Mouse (Mus musculus) neural tube, embryonic 10.5 days (tissue): ENCODE measurements around the gene A630076J17Rik.

ENCODE experiments used
- DNase-seq: peaks from one replicate; pipeline ENCODE4 v3.0.0-alpha.2; 2017; ENCODE audit warnings: low spot score; ENCODE audit errors: extremely low spot score

Gene A630076J17Rik

DNA sequence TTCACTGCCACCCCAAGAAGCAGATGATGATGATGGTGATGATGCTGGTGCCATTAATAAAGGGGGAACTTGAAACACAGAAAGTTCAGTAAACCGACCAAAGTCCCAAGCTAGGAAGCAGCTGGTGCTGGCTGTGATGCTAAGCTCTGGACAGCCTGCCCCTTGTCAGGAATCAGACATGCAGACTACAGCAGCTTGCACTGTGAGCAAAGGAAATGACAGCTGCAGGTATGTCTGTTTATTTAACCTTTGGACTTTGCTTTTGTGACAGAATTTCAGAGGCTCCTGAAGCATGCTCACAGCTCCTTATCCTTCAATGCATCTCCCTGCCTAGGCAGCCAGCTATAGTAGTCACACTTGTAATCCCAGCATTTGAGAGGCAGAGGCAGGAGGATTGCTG, at the start of gene A630076J17Rik:
A630076J17Rik (plus strand) TSS at position 88 of the 400 bp plus-strand sequence.
- DNase-seq, result no peak

DNA sequence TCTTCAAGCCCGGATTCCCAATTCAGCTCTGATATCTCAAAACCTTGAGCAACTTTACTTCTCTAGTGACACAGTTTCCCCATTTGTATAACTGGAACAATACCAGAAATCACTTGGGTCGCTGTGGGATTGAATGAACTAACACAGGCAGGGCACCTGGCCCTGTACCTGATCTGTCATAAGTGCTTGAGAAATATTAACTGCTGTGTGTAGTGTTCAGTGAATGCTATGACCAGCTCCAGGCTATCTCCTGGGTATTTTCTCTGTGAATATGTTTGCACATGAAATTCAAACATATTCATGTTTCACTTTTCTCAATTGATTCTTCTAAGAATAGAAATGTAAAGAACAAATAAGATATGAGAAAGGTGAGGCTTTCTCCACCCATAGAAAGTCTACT, 49.6 kb upstream of the A630076J17Rik start:
- DNase-seq, result no peak

DNA sequence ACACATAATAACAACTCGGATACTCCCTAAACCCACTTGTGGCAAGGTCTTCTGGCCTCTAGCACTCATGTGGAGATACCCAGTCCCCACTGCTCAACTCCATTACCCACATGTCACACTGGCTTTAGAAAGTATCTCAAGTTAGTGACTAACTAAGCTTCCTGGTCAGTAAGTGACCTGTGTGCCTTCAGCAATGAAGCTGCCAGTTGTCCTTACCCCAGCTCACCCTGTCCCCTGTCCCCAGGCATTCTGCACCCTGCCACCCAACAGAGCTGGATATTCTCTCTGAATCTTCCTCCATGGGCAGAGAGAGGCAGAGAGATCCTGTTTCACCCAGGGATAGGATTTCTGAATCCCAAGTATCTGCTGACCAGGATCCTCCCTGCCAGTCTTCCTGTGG, 47.7 kb upstream of the A630076J17Rik start, which contains the start of gene Kcna10:
Kcna10 (plus strand) TSS at position 301 of the 400 bp plus-strand sequence.
- DNase-seq, result no peak

DNA sequence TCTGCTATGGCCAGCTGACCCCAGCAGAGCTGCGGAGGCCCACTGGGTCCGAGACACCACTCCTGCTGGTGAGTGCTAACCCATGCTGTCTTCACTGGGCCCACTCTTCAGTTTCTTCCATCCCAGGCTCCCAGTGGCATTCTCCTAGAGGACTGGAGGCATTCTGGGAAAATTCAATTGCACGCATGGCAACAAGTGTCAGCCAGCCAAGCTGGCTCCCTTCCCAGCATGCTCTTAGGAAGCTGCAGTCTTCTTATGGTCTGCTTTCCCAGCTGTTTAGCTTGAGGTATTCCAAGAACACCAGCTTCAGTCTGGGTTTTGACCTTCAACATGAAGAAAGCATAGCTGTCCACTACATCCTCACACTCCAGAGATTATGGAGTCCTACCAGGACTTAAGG, 47.2 kb upstream of the A630076J17Rik start:
- DNase-seq, result no peak

DNA sequence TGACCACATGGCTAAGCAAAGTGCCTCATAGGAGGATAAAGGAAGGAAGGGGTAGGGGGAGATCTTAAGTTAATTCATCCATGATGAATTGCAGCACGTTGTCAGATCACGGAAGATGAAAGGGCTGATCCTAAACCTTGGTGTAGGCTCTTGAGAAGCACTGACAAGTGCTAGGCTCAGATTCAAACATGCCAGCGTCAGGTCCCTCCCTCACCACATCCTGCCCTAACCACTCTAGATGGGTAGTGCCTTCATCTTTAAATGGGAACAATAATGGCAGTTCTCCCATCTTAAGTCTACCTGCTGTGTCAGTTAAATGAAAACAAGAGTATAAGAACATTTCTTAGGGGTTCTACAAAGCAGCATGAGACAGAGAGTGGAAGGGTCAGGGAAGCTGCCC, 44.8 kb upstream of the A630076J17Rik start:
- DNase-seq, result no peak

DNA sequence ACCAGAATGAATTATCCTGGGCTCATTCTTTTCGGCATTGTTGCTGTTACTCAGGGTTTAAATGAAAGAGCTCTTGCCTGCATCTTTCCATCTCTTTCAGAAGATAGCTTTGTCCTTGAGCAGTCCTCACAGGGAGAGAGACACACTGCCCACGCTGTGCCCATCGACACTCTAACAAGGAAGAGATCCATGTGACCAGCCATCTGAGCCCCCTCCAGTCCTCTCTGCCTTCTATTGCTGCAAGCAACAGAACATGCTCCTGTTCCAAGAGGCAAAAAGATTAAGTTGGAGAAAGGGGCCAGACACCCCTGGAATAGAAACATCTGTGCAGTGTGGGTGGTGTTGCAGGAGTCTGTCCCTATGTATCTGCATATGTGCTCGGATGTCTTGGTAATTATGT, 43.4 kb upstream of the A630076J17Rik start:
- no peak for DNase-seq

DNA sequence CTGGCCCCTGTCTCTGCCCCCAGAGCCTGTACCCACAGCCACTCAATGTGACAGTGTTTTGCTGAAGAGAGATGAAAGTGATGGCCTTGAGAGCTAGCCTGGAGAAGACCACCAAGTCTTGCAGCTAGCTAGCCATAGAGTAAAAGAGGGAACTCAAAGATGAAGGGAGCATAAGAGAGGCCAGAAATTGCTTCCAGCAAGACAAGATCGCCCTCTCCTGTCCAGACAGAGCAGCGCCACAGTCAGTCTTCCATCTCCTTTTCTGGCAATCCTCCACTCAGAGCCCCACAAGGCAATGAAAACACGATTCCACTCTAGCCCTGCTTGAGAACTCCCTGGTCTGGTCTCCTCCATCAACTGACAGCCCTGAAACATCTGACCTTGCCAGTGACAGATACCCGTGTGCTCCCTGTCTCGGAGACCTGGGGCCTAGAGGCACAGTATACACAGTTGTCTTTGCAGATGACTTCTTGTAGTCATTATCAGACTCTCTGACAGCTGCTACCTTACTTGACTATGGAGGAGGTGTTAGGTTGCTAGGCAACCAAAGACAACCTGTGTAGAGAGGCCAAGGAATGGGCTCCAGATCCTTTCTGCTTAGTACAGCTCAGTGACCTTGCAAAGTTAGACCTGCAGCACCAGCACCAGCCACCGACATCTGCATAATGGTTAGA, 42.1 kb upstream of the A630076J17Rik start:
- peak; percentile 32 for DNase-seq

DNA sequence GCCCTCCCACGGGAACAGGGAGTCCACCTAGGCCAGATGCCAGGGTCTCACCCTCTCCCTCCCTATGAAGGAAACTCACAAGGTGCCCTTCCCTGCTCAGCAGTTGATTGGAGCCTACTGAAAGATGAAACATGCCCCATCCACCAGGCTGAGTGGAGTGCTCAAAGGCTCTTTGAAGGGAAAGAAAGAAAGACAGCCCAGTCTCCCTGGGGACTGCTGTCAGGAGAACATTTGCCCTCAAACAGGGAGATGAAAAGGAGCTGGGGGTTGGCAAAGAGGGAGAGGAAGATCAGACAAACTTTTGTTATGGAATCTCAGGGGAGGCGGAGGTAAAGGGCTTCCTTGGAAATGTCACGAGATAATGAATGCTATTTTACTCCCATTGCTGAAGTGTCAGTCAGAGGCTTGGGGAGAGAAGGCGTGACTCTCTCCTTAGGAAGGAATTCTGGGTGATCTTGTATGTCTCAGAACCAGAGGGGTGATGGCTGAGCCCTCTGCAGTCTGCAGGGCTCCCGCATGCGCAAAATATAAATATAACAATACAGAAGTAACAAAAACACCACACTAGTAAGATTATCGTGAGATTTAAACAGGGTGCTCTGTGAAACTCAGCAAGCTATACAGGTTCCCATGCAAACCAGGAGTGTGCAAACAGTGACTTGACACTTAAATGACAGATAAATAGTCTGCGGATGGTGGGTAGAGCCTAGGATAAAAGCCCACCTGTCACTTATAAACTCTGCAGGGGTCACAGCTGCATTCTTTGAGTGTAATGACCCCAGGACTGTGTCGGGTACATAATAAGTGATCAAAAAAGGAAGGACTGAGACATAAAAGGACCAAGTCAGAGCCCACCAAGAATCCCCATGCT, 28.9 kb upstream of the A630076J17Rik start:
- no peak for DNase-seq

DNA sequence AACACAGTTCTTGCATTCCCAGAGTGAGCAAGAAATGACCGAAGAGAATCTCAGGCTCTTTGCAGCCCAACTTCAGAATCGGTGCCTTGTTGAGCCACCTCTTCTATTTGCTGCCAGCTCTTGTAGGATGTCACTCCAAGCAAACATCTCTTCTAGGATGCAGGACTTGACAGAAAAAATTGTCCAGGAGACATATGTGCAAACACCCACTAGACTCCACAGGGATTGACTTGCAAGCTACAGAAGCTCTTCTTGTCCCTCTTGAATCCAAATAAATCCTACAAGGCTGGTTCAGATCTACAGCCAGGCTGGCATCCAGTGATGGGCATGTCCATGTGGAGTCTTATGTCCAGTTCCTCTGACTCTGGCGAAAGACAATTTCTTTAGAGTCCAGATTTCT, 26.0 kb upstream of the A630076J17Rik start:
- DNase-seq, result no peak

DNA sequence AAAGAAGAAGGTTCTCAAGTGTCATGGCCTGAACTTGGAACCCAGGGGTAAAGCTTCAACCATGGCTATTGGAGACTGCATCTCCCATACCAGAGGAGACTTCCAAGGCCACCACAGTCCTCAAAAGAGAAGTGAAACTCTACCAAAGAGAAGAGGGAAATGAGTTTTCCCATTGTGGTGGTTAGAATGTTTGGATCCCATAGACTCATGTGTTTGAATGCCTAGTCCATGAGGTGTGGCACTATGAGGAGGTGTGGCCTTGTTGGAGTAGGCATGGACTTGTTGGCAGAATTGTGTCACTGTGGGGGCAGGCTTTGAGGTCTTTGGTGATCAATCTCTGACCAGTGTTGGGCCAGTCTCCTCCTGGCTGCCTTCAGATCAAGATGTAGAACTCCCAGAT, 25.2 kb upstream of the A630076J17Rik start:
- DNase-seq, result no peak

DNA sequence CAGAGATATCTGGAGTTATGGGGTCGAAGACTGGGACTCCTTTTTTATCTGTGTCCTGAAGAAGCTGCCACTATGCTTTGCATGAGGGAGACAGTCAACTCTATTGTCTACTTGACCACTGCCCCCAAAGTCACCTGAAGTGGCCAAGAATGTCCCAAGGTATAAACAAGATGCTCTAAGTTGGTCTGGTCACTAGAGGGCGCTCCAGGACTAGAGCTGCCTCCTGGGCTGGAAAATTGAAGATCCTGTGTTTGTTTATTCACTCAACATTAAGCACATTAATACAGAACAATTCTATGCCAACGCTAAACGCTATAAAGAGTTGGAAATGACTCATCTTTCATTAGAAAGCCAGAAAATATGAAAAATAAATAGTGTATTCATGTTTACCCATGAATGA, 24.4 kb upstream of the A630076J17Rik start:
- peak; percentile 72 for DNase-seq

DNA sequence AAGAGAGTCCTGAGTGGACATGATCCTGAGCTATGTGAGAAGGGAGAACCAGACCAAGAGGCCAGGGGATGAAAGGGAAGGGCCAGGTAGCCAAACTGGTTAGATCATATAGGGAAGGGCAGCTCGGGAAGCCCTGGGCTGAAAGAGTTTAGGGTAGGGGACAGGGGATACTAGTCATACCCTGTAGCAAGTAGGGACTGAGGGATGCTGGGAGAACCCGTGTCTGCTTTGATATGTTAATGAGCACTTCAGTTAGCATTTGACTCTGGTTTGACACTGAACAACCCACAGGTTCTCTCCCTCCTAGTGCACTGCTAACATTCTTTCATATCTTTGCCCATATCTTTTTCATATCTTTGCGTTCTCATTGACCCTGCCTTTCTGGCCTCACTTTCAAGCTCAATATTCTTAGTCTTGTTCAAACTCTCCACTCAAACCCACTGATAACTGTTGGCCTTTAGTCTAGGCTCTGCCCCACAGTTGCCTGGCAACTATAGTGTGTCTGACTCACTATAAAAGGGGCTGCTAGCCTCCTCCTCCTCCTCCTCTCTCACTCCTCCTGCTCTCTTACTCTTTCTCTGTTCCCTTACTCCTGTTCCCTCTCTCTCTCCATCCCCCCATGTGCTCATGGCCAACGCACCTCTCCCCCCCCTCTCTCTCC, 23.8 kb upstream of the A630076J17Rik start:
- no peak for DNase-seq

DNA sequence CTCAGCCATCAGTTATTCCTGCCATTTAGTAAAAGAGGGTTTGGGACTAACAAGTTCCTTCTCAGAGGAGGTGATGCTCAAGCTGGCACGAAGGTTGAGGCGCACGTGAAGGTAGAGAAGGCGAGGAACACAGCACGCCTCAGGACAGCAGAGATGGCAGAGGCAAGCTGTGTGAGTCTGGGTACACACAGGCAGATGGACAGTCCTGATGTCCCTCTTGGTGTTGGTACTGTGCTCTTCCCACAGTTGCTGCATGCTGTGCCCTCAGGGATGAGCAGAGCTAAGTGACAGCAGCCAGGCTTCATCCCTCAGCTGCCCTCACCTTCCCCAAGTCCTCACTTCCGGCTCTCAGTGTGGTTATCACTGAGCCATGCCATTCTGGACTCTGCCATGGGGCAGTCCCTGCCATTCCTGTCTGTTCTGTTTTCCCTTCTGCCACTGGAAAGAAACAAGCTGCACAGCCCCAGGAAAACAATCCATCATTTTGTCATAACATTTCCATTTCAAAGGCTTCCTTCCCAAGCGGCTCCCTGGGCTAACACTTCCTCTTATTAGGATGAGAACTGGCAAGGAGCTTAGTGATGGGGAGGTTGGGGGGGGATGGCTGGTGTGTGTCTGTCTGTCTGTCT, 22.7 kb upstream of the A630076J17Rik start:
- no peak for DNase-seq

DNA sequence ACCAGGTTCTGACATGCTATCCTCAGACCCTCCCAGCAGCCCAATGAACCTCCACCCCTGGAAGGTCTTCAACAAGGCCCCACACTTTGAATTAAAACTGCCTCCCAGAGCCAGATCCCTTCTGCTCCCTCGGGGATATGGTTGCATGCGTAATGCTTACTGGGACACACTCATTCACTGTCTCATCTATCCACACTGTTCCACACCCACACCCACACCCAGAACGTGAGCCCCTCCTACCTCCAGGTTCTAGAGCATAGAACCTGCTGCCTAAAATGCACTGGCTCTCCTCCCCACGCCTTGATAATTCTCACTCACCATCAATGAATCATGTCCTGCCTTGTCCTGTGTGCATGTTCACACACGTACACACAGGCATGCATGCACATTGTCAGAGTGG, 15.8 kb upstream of the A630076J17Rik start:
- no peak for DNase-seq

DNA sequence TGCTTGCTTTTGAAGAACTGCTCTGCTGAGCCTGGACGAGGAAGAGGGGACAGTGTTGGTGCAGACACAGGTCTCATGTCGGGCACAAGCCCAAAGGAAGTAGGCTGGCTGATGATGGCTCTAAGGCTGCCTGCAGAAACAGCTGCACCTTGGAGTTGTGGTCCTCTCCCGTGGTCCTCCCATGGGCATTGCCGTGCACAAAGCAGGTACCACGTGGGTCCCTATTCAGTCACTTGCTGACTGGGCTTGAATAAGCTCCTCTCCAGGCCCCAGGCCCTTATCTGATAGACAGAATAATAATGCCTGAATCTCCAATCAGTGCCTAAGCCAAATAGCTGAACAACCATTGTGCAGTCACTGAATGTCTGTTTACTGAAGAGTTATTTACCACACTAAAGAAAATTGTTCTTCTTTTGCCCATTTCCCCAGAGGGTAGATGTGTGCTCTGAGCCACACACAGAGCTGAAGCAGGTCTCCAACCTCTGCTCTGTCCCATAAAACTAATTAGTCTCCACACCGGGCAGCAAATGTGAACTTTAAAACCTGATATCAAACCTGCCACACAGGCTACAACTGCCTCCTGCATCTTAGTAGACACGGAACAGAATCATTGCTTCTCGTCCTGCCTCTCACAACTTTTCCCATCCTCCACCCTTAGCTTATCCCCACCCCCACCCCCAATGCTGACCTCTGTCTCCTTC, 13.9 kb upstream of the A630076J17Rik start:
- DNase-seq, result no peak

DNA sequence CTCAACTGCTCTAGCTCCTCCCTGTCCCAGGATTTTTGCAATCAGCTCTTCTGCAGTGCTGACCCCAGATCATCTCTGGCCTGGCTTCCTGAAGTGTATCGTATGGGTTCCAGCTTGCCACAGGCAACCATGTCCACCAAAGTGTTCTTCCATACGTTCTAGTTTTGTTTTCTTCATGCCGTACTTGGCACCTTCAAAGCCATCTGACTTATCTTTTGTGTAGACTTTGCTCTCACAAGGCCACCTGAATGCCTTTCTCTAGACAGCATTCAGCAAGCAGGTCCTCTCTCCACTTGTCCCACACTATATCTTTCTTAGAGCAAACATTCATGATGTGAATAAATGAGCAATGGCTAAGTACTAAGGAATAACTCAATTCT, 13.3 kb upstream of the A630076J17Rik start:
- DNase-seq, result no peak

DNA sequence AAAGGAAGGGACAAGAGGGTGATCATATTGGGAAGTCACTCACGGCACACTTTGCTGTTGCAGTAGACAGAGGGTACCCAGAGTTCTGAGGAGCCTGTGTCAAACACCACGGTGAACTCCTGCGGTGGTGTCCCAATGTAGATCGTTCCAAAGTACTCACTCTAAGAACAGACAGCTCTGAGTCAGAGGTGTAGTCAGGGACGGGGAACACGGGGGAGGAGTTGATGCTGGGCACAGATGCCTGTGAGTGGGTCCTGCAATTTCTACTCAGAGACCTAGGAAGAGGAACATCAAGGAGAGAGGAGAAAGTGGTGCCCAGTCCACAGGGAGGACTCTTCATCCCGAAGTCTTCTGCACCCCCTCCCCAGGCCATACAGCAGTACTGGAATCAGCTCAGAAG, 11.8 kb upstream of the A630076J17Rik start:
- no peak for DNase-seq

DNA sequence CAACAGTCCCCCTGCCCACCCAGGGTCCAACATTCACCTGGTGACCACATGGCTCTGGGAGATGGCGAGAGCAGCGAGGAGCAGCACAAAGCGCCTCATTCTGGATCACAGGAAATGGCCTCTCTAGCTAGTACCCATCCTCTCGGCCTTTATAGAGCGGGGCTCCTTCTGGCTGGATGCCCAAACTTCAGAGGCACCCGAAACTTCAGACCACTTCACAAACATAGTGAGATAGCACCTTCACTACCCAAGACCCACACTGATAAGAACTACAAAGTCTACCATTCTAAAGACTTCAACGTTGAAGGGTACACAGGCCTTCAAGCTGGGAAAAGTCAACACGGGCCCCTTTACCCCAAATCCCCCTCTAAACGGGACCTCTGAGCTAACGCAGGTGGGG, 8.8 kb upstream of the A630076J17Rik start, which contains the start of gene Cym:
Cym (minus strand) TSS at position 125 of the 400 bp plus-strand sequence.
- DNase-seq, result no peak

DNA sequence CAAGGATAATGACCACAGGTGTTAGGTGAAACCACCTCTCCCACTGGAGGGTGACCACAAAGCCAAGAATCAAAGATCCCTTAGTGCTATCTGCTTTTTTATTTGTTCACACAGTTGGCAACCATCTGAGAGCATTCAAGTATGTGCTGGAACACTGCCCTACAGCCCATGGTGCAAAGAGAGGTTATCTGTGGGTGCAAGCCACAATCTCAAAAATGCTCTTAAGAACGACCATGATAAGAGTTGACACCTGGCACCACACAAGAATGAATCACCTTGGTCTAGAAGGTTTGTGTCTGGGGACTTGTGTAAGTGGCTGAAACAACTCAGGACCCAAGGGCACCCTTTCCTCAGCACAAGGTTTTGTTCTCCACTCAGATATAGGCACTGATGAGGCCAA, 7.2 kb upstream of the A630076J17Rik start:
- DNase-seq, result no peak

DNA sequence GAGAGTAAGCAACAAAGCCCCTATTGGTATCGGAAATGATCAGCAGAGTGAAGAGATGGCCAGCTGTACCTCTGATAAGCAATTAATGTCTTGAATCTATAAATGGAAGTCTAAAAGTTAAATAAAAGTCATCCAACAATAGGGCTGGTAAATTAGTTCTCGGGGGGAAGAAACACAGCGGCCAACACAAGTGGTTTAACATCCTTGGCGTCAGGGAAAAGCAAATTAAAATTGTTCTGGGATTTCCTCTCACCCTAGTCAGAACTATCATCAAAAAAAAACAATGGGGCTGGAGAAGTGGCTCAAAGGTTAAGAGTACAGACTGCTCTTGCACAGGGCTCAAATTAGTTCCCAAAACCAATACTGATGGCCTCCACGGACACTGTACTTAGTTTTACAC, 4.6 kb upstream of the A630076J17Rik start:
- DNase-seq, result no peak

DNA sequence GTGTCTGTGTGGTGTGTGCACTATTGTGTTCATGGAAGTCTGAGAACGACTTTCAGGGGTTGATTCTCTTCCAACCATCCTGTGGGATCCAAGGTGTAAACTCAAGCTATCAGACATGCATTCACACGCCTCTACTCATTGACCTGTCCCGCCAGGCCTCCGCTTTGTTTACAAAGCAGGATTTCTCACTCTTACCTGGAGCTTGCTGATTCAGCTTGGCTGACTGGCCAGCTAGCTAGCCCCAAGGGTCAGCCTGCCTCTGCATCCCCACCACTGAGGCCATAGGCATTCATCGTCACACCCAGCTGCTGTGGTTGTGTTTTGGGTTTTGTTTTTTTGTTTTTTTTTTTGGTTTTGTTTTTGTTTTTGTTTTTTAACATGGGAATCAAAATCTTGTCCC, 1.2 kb upstream of the A630076J17Rik start:
- no peak for DNase-seq
